Mouse (Mus musculus) gastrocnemius, adult 8-10 months (tissue): ENCODE data around the gene Mcoln2. TPM values are rescaled to one million over a fixed set of nuclear protein-coding genes. Genes with fewer than 3 reads are reported as not detected.
"Not testable (repeated sequence)": the region's sequence is repeated elsewhere in the genome, so short reads cannot be mapped to it uniquely, and the experiment has no call there.

Source experiments
- DNase-seq, 2 experiments: peaks; one replicate each; pipeline ENCODE4 v3.0.0; 2022; ENCODE audit warnings: low spot score in 2 of 2
- total RNA-seq, 4 experiments: library from RNA; stranded (reverse); gene quantifications; 2 replicates each; pipeline ENCODE4 v1.2.4; 2022

Gene Mcoln2
- total RNA-seq, 4 experiments from 2014 or later = 0.19 to 1.4 TPM; not detected in 2

DNA sequence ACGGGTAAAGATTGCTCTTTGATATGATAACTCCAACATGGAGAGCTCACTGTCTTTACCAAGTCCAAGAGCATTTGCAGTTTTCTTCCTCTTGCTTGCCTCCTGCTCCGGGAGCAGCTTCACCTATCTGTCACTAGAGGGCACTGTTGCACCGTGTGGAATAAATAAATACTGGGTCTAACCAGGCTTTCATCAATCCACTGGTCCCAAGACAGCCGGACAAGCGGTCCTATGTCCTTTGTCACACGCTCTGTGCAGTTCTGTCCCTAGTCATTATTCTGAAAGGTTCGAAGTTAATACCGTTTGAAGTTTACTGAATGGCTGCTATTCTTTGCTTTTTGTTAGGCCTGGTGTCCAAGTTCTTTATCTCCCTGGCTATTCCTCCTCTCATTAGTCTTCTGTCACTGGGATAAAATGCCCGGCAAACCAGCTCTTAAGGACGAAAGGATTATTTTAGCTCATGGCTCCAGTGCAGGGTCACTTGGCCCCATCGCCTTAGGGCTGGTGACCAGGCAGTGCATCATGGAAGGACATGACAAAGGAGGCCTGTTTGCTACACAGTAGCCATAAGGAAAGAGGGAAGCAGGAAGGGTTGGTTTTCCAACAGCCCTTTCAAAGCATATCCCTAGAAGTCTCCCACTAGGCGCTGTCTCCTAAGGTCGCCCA is 35.5 kb downstream of the Mcoln2 start:
- DNase-seq = peak in 1 of 2 experiments; percentile 16

DNA sequence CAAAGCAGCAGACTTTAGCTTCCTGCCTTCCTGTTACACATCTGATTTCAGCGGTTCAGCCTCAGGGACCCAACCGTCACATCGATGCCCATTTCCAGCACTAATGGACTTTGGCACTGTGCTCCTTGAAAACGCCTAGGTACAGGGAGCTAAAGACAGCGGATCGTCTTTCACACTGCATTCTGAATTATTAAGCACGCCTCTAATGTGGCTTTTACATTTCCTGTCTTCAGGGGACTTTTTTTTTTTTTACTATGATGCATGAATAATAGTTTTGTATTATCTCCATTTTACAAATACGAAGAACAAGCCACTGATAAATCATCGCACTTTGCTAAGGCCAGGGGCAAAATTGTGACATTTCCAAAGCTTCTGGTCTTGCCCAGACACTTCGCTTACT is 36.4 kb downstream of the Mcoln2 start:
- no peak for DNase-seq

DNA sequence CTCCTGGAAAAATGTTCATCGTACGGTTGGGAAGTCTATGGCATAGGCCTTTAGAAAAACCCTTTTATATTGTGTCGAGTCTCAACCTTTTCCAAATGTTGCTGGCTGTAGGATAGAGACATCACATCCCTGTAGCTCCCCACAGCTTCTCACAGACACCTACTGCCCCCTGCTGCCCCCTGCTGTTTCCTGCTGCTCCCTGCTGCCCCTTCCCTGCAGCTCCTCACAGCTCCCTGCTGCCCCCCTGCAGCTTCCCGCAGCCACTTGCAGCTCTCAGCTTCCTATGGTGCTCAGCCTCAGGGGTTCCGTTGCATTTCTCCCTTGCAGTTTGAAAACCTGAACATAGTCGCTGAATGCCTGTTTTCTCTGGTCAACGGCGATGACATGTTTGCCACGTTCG is 40.3 kb downstream of the Mcoln2 start:
- no peak for DNase-seq

DNA sequence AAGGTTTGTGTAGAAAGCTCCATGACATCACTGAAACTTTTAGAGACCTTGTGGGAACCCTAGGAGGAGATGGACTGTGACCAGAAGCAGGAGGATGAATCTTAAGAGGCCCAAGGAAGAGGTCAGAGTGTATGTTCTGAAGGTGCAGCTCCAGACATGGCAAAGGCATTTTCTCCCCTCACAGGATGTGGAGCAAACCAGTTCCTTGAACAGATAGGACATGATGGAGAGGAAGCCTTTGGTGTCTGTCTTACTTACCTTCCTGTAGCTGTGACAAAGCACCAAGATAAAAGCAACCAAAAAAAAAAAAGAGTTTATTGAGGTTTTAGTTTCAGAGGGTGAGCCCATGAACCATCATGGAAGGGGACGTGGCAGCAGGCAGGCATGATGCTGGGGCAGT is 42.9 kb downstream of the Mcoln2 start:
- no peak for DNase-seq

DNA sequence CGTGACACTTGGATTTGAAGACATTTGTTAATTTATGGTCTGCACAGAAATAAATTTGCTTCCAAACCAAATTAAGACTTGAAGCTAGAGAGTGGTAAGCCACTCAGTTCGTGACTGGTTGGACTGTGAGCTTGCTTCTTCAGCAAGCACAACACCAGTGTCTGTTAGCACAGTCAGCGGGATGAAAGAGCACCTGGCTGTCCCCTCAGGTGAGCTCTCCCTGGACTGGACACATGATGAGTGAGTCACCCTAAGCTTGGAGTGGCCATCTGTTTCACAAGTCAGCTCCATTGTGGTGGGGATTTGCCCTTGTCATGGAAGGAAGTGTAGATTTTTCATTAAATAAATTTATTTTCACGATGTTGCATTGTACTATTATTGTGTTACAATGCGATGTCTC is 45.5 kb downstream of the Mcoln2 start:
- DNase-seq = no peak

DNA sequence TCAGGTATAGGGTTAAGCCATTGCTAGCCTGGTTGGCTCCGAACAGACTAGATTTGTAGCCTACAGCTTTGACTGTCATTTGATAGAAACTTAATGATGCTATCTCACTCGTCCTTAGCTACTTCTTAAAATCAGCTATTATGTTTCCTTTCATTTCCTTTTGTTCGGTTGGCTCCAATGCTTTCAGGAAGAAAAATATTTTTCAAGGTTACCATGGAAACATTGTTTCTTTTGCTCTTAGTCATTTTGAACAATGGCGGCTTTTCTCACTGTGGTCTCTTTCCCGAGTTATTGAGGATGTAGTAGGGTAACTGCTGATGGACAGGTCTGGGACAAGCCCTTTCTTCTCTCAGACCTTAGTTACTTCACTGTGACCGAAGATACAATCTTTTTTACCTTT is 46.7 kb downstream of the Mcoln2 start:
- no peak for DNase-seq

DNA sequence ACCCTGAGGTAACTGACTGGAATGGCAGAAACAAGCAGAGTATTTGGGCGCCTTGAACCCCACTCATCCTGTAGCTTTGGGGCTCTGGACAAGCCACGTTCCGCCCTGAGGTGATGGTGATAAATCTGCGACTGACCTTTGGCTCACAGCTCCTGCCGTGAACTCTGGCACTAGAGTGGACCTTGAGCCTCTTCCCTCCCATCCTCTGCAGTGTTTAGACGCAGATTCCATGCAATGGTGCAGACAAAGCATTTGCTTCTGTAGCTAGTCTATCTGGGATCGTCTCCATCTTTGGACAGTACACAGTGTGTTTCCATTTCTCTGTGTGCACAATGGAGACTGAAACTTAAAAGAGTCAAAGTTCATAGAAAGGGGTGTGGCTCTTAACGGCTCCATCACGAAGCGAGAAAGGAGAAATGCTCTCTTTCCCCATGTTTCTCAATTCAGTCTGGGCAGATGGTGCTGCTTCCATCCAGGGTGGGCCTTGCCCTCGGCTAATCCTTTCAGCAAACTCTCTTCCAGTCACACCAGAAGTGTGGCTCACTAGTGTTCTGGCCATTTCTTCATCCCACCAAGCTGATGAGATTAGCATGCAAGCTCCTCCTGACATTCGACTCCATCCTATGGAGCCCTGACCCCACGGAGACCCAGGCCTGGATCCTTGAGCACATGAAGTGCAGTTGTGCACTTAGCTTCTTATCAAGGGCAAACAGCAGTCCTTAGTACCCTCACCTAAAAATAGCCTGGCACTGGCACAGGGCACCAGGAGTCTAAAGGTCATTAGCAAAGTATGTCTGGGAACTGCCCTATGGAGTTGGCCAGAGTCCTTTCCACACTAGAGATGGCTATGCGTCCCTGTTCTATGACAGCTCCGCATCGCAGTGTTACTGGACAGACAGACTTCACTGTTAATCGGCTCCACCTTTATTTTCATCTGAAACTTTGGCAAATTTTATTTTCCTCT is 47.4 kb downstream of the Mcoln2 start:
- no peak for DNase-seq

DNA sequence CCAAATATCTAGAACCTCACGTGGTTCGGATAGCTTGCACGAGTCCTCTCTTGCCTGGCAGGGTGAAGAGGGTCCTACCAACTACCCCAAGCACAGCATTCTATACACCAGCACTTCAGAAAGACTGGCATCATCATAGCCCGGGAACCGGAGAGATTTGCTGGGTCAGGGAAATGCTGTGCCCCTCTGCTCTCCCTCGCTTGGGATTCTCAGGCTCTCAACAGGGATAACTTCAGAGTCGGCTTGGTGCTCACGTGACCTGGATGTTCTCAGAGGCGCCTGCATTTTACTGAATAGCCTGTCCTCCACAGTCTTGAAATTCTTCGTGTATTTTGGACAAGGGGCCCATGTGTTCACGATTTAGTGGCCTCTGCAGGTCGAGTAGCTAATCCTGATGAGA is 48.2 kb downstream of the Mcoln2 start:
- no peak for DNase-seq

DNA sequence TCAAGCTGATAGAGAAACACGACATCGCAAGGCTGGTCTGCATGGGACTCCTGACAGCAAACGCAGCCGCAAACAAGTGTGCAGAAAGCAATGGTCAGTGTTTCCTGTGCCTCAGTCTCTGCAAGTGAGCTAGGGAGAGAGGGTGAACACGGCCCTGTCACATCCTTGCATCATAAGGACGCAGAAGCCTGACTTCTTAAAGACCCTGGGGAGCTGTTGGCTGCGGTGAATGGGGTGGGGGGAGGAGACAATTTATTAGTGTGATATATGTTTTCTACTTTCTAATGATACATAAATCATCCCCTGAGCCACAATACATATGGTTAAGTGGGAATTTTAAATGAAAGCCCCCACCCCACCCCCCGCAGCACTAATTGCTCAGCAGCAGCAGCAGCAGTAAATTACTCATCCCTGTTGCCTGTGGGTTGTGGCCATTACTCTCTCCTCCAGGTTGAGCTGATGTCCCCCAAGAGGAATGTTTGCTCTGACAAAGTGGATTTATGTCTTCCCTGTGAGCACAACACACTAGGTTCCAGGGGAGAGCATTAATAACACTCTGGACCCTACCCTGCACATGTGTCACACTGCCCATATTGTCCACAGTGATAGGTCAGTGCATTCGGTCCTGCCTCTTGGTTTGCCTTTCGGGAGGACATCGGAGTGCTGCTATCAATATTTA is 49.3 kb downstream of the Mcoln2 start:
- DNase-seq = no peak

DNA sequence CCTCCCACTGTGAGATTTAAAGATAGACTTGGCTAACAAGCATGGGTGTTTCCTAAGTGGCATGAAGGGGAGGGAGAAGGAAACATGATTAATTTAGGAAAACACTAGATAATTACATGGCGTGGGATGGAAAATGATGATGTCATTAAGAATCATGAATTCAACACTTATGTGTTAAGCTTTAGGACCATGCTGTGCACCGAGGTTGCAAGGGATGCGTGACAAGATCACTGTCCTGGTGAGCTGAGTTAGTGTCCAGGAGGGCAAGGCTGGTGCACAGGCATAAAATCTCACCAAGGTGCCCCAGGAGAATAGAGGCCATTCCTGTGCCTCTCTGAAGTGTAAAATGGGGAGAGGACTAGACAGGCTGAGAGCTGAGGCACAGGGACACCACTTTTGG is 49.9 kb downstream of the Mcoln2 start:
- no peak for DNase-seq

DNA sequence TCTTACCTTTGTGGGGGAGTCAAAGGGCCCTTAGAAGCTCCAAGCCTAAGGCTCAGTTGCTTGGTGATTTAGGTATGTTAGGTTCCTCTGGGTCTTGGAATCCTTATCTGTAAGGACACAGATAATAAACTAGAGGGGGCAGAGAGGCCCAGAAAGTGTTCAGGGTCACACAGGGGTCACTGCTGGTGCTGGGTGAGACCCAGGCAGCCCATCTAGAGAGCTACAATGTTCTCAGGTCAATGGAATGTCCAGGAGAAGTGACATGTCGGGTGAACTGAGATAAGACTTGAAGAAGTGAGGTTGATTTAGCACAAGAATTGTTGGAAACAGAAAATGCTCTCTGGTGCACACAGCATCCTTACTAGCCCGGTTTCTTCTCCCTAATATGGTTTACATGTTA is 54.7 kb downstream of the Mcoln2 start:
- no peak for DNase-seq

DNA sequence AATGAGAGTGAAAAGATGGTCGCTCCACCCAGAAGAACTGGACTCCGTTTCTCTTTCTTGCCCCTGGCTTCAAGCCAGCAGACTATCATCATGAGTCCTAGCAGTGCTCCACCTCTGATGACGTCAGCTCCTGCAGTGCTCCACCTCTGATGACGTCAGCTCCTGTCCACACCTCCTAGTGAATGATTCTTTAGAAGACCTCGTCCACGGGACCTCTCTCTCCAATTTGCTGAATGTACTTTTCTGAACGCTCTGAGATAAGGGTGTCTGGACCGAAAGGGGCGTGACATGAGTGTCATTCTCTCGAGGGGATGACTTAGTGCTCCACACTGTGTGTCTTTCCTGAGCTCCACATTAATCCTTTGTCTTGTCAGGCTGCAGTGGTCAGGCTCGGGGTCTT is 55.7 kb downstream of the Mcoln2 start:
- no peak for DNase-seq

DNA sequence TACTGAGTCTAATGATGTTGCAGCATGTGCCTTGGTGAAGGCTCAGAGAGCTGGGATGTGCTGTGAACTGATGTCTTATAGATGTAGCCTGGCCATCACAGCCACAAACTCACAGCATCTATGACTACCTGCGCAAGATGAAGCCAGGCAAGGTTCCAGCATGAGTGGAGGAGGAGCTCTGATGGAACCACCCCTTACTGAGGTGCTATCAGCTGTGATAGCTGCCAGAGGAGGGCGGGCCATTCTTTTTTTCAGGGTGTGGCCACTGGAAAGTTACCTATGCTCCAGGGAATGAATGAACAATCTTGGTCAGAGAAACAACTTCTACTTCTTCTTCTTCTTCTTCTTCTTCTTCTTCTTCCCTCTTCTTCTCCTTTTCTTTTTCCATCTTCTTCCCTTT is 57.0 kb downstream of the Mcoln2 start:
- no peak for DNase-seq

DNA sequence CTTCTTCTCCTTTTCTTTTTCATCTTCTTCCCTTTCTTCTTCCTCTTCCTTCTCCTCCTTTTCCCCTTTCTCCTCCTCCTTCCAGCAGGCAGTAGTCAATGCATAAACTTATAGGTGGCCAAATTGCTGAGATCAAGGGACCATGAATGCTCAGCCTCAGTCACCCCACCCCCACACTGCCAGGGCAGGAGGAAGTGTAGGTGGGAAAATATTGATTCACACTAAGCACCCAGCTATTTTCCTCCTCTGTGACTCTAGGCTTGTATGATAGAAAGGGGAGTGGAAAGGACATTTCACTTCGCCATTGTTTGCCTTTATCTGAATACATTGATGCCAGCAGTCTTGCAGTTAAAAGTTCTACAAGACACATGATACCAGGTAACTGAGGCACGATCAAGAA is 57.8 kb downstream of the Mcoln2 start:
- no peak for DNase-seq

DNA sequence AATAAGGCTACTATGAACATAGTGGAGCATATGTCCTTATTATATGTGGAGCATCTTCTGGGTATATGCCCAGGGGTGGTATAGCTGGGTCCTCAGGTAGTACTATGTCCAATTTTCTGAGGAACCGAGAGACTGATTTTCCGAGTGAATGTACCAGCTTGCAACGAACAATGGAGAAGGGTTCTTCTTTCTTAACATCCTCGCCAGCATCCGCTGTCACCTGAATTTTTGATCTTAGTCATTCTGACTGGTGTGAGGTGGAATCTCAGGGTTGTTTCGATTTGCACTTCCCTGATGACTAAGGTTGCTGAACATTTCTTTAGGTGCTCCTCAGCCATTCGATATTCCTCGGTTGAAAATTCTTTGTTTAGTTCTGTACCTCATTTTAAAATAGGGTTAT is 60.1 kb downstream of the Mcoln2 start:
- not testable (repeated sequence) for DNase-seq

DNA sequence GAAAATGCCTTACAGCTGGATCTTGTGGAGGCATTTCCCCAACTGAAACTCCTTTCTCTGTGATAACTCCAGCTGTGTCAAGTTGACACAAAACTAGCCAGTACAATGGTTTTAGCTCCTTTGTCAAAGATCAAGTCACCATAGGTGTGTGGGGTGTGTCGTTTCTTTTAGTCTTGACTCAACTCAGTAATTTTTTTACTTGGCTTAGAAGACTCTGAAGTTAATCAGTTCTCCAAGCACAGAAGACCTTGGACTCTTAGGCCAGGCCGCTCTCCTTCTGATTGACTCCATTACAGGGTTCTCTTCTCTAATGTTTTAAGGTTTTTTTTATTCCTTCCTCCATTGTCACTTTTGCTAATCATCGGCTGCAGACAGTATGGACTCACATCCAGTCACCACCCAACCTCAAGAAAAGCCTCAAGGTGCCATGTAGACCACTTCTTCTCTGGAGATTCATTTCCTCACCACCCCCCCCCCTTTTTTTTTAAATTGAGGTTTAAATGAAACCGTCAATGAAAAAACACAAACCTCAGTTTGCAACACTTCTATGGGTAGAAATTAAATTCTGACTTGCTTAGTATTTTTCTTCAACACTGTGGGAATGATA is 61.6 kb downstream of the Mcoln2 start:
- no peak for DNase-seq

DNA sequence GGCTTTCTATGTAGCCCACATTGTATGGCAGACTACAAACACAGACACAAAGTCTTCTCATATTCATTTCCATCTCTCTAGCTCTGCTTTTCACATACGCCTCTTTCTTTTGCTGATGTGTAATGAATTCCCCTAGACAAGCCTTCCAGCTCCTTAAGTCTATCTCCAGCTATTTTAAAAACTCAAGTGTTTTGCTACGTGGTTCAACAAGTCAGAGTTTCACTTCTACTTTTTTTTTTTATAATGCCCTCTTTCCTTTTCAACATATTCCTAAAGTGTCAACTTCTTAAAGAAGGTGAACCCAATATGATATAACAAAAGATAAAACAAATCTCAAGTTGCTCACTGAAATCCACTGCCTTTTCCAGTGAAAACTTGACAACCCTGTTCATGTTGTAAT is 62.3 kb downstream of the Mcoln2 start:
- DNase-seq = no peak

DNA sequence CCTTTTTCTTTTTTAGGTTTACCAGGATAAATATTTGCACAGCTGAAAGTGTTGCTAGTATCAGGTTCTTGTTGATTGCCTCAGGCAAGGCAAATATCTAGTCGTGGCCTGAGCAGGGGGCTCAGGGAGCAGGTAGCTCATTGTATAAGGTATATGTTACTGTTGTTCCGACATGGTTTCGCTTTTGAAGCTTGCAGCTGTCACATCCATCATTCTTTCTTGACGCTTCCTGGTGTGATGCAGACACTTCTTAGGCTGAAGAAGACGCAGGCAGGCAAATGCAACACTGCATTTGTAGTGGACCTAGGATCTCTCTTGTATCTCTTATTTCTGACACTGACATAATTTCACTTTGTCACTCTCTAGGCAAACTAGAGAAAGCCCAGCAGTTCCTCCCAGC is 63.7 kb downstream of the Mcoln2 start:
- no peak for DNase-seq

DNA sequence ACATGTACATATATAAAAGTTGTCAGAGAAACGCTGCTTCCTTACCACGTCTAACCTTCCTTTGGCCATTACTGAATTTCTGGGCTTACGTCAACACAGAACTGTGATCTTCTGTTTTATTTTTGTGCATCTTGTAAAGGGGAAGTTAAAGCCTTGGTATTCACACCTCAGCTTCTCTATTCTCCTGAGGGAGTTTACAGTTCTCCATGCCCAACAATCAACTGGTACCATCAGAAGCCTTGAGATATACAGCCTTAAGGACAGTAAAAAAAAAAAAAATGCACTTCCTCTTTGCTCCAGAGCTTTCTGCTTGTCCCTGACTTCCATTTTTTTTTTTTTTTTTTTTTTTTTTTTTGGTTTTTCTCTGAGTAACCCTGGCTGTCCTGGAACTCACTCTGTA is 66.9 kb downstream of the Mcoln2 start:
- DNase-seq = no peak

DNA sequence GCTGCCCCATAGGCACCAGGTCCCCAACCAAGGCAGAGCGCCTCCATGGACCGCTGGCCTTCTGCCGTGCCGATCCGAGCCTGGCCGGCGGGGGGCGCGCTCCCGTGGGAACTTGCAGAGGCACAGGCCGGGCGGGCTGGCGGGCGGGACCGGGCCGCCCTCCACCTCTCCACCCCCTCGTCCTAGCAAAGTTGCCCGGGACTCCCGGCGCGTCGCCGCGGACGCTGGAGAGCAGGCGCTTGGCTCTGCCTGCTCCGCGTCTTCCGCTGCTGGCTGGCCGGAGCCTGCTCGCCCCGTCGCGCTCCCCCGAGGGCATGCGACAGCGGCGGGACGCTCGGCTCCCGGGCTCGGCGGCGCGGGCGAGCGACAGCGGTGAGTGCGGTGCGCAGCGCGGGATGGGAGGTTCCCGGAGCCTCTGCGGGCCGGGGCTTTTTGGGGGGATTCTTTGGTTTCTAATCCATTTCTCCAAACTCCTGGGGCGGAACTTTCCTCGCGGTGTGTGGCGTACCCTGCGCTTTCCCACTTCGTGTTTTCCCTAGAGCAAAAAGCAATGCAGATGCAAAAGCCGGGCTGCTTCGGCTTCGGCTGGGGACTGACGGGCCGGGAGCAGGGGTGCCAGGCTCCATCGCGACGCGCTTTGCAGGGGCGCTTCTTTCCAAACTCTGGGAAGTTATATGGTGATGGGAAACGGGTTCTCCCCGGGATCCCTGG is 71.3 kb downstream of the Mcoln2 start, which contains the start of gene Lpar3:
TSS of gene Lpar3 (plus strand) at position 188 of the 711 bp plus-strand sequence.
- DNase-seq = peak; percentile 16 to 20

DNA sequence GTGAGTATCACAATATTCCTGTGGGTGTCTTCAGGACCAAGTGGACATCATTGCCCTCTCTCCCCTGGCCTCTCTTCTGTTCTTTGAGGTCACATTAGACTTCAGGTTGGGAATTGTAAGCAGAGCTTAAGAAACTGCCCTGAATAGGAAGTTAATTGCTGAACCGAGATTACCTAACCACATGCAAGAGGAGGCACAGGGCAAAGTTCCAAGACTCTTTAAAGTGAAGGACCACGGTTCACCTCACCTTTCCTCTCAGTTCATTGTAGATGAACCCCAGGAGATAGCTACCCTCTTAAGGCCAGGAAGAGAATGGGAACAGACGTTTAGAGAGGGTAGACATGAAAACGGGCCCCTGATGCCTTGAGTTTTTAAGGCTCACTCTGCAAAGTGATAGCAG is 74.6 kb downstream of the Mcoln2 start:
- DNase-seq = no peak
